Mouse (Mus musculus): ENCODE results near the gene Akr7a5.

- no peak for TF ChIP-seq CTCF (IDR thresholded peaks at IDR 0.05; ENCODE audit: extremely low read depth, insufficient read length, insufficient replicate concordance, low read depth, low read length)
- TF ChIP-seq POLR2A (IDR thresholded peaks at IDR 0.05; ENCODE audit: low read depth, low read length) = no peak
These were observed 33.2 kb downstream of the Akr7a5 start for GRCm38 (mm10) chr4:139343718-139344117.
